Mouse (Mus musculus): Measurements from ENCODE around the gene Trp53bp2.

DNA sequence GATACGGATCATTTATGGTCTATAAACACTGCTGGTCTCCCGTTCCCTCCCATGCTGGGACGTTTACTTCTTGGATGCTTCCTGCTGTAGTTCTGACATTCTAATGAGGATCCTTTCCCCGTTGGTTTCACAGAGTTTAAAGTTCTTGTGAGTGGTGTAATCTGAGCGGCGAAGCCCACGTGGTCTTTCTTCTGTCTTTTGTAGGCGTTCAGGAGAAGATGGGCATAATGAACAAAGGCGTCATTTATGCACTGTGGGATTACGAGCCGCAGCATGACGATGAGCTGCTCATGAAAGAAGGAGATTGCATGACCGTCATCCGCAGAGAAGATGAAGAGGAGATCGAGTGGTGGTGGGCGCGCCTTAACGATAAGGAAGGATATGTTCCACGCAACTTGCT, 49.6 kb downstream of the Trp53bp2 start:
- TF ChIP-seq POLR2A (IDR thresholded peaks at IDR 0.05; ENCODE audit: extremely low read depth, insufficient read depth, low read length) (no peak), CTCF (IDR thresholded peaks at IDR 0.05; ENCODE audit: low read depth, low read length) (no peak)
